Mouse (Mus musculus) cerebellum, adult 9-10 months (tissue): ENCODE measurements around the gene Ntn5.
A peak's percentile ranks its signal among the peaks of the same experiment; 100 is the strongest.

Experiments used
- DNase-seq: peaks from one replicate; pipeline ENCODE4 v3.0.0; 2022

Ntn5 gene

GRCm38 (mm10) chr7:45730727-45731431, 47.1 kb downstream of the Ntn5 start:
- no peak for DNase-seq

DNA sequence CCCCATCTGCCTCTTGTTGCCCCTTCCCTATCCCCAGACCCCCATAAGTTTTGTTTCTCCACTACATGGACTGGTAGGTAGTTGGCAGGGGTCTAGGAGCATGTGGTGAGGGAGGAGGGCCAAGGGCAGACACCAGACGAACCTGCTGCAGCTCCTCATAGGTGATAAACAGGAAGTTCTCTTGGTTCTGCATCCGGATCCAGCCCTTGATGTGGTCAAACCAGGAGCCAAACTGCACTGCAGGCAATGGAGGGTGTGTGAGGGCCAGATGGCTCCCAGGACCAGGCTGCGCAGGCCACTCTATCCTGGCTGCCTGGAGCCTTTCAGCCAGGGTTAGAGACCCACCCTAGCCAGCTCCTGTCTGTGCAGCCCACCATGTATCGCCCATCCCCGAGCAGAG, 49.7 kb downstream of the Ntn5 start:
- no peak for DNase-seq

DNA sequence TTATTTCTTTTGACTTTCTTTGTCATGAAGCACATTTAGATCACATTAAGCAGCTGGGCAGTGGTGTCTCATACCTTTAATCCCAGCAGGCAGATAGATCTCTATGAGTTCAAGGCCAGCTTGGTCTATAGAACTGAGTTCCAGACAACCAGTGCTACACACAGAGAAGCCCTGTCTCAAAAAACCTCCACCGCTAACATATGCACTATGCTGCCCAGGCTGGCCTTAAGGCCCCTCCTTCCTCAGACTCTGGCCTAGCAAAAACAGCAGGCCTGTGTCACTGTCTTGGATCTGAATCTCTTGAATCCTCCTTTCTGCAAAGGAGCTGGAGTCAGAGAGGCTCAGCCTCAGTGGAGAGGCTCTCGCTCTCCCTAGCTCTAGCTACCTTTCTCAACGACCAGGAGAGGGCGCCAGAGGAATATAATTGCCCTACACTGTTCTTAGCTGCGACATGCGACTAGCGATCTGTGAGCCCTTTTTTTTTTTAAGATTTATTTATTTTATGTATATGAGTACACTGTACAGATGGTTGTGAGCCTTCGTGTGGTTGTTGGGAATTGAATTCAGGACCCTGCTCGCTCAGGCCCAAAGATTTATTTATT, 55.4 kb downstream of the Ntn5 start:
- DNase-seq = peak; percentile 84

- DNase-seq = no peak
These were observed 56.0 kb downstream of the Ntn5 start for GRCm38 (mm10) chr7:45739820-45740219.

DNA sequence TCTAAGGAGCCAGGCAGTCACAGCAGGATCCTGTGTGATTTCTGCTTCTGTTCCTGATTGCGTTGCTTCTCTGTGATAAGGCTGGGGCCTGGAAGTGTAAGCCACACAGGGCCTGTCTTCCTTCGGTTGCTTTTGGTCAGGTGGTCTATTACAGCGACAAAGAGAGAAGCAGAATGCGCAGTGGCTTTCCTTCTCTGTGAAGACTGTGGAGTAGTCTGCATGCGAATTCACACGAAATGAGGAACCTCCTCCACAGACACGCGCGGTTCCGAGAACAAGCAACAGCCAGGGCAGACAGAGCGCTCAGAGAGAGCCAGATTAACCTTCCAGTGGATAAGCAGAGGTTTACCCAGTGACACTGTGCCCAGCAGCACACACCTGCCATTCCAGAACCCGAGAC, 57.5 kb downstream of the Ntn5 start:
- DNase-seq = no peak

DNA sequence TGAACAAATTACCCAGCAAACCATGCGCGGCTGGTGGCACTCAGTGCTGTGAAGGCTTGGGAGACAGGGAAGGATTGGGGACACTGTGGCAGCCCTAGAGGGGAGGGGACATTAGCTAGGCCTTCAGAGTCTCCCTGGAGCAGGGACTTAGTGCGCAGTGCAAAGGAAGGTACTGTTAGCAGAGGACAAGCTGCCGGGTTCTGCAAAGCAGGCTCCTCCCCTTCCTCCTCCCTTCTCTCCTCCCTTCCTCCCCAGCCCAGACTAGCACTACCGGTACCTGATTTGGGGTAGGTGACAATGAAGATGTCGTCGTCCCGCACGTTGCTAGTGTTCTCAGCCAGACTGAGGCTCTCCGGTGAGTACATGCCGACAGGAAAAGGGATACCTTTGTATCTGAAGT, 58.0 kb downstream of the Ntn5 start:
- no peak for DNase-seq

DNA sequence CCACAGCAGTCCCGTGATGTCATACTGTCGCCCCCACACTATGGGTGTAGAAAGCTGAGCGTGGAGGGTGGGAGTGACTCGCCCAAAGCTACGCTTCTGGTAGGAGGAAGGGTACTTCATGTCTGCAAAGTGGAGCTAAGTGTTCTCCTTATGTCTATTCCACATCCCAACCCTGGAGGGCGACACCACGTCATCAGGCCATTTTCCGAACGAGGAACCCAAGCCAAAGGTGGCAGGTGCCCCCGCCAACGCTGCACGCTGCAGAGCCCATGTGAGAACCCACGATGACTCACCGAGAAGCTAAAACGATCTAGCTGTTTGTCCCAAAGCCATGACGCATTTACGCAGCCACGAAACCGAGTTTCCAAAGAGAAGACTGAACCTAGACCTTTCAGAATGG, 58.5 kb downstream of the Ntn5 start:
- peak; percentile 28 for DNase-seq
